In the genomic region with DNA sequence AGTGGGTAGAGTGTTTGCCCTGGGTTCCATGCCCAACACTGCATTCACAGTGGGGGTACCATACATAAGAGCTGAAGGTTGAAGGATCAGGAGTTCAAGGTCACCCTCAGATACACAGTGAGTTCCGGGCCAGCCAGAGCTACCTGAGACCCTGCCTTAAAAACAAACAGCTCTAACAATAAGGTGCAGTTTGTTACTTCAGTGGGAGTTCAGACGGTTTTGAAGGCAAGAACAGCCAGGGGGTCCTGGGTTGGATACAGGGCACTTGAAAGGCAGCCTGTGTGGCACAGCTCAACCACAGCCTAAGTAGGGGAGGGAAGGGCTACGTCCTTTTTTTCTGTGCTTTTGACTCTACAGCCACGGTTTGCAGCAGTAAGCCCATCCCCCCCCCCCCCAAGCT, we compare ENCODE assay signal across 8 mouse cellular contexts. TPM values are rescaled to one million over a fixed set of nuclear protein-coding genes. Genes with fewer than 3 reads are reported as not detected.
DNase-seq lines count a peak whose midpoint lies in the region; ATAC-seq and TF ChIP-seq lines count a peak whose summit lies in the region.
"Had no signal": no experiment of that assay in that cellular context is flagged by ENCODE, and none has a peak within 500 bp of the region (broad histone marks: within the 10 kb centered on the region; RNA-seq: fewer than 3 reads in every experiment).

No protein-coding gene starts in this region.

- no peak for ATAC-seq in kidney, embryonic 15.5 days (replicated peaks; ENCODE audit: low FRiP score)
- no peak for ATAC-seq in liver, embryonic 12.5 days

- peaks cover 54% of the 10 kb centered on the region for H3K4me1 ChIP-seq in kidney, embryonic 15.5 days
- H3K4me1 ChIP-seq in ES-Bruce4 (ENCODE audit: control insufficient read depth, insufficient read depth, low read length): peaks cover 3% of the 10 kb centered on the region
- peaks cover 66% of the 10 kb centered on the region for H3K4me1 ChIP-seq in embryonic facial prominence, embryonic 10.5 days
- H3K4me1 ChIP-seq in liver, embryonic 12.5 days: peaks cover 75% of the 10 kb centered on the region

- no peak overlapping the region for H3K9ac ChIP-seq in kidney, embryonic 15.5 days
- peak overlapping the region; percentile 78; the same call in 1 of the 2 replicates for H3K9ac ChIP-seq in ES-Bruce4 (ENCODE audit: low read depth, poor library complexity, severe bottlenecking)
- peak overlapping the region; percentile 31 for H3K9ac ChIP-seq in liver, embryonic 12.5 days

- peak overlapping the region; percentile 67 for H3K4me3 ChIP-seq in kidney, embryonic 15.5 days (replicated peaks)
- peak overlapping the region; percentile 54 for H3K4me3 ChIP-seq in ES-Bruce4 (ENCODE audit: low read depth, low read length)
- peak overlapping the region; percentile 71 for H3K4me3 ChIP-seq in embryonic facial prominence, embryonic 10.5 days
- peak overlapping the region; percentile 70 for H3K4me3 ChIP-seq in liver, embryonic 12.5 days

- peak overlapping the region; percentile 73 for H3K27ac ChIP-seq in kidney, embryonic 15.5 days
- H3K27ac ChIP-seq in ES-Bruce4 (ENCODE audit: insufficient read depth, low read length): peak overlapping the region; percentile 70; the same call in 1 of the 2 replicates
- H3K27ac ChIP-seq in embryonic facial prominence, embryonic 10.5 days (replicated peaks): no peak overlapping the region
- H3K27ac ChIP-seq in liver, embryonic 12.5 days: no peak overlapping the region

- H3K27me3 ChIP-seq in kidney, embryonic 15.5 days: no peaks in the 10 kb centered on the region
- no peaks in the 10 kb centered on the region for H3K27me3 ChIP-seq in ES-Bruce4 (ENCODE audit: control insufficient read depth, insufficient read depth, low read length, poor library complexity, severe bottlenecking)
- no peaks in the 10 kb centered on the region for H3K27me3 ChIP-seq in embryonic facial prominence, embryonic 10.5 days (replicated peaks; ENCODE audit: low read depth, poor library complexity, severe bottlenecking)
- no peaks in the 10 kb centered on the region for H3K27me3 ChIP-seq in liver, embryonic 12.5 days (replicated peaks)

- no peaks in the 10 kb centered on the region for H3K36me3 ChIP-seq in kidney, embryonic 15.5 days
- no peaks in the 10 kb centered on the region; the same call in 1 of the 2 replicates for H3K36me3 ChIP-seq in ES-Bruce4 (ENCODE audit: control insufficient read depth, insufficient read depth, low read length, poor library complexity, severe bottlenecking)
- no peaks in the 10 kb centered on the region for H3K36me3 ChIP-seq in embryonic facial prominence, embryonic 10.5 days (replicated peaks)
- peaks cover 20% of the 10 kb centered on the region for H3K36me3 ChIP-seq in liver, embryonic 12.5 days

- no peak for TF ChIP-seq CTCF in ES-Bruce4 (IDR thresholded peaks at IDR 0.05; ENCODE audit: low read depth, low read length)

- H3K9me3 ChIP-seq in kidney, embryonic 15.5 days (replicated peaks): no peaks in the 10 kb centered on the region
- no peaks in the 10 kb centered on the region for H3K9me3 ChIP-seq in ES-Bruce4 (replicated peaks; ENCODE audit: control insufficient read depth, insufficient read depth, low read length, poor library complexity, severe bottlenecking)
- no peaks in the 10 kb centered on the region for H3K9me3 ChIP-seq in embryonic facial prominence, embryonic 10.5 days
- H3K9me3 ChIP-seq in liver, embryonic 12.5 days (replicated peaks): no peaks in the 10 kb centered on the region

- WGBS in kidney, embryonic 15.5 days: 28% methylated on average over 4 of the region's 4 CpGs
- WGBS in embryonic facial prominence, embryonic 10.5 days: 8% methylated on average over 4 of the region's 4 CpGs
- WGBS in liver, embryonic 12.5 days (ENCODE audit: insufficient replicate concordance): 24% methylated on average over 4 of the region's 4 CpGs

- H3K4me2 ChIP-seq in kidney, embryonic 15.5 days: peak overlapping the region; percentile 91
- peak overlapping the region; percentile 91 for H3K4me2 ChIP-seq in liver, embryonic 12.5 days

- TF ChIP-seq EP300 in ES-Bruce4 (IDR thresholded peaks at IDR 0.05; ENCODE audit: insufficient read depth, low read depth, low read length): peak; percentile 92

- no peak for TF ChIP-seq POLR2A in ES-Bruce4 (IDR thresholded peaks at IDR 0.05; ENCODE audit: insufficient read depth, low read length)

- DNase-seq in kidney, adult 11 months: no peak
- peak; percentile 29 for DNase-seq in embryonic facial prominence, embryonic 10.5 days (ENCODE audit: low spot score)
- no peak for DNase-seq in layer of hippocampus, adult 11-12 months (ENCODE audit: low spot score)
- DNase-seq in left cerebral cortex, adult 18-20 months (ENCODE audit: low spot score in 2 of 2): no peak
- DNase-seq: spleen, adult 18-20 months had no signal

RNA-seq across cellular contexts. Expression of gene Kcnk5, which starts 3.0 kb away (rescaled TPM):
- polyA plus RNA-seq in kidney, embryonic 15.5 days (2015; fragmentation: Nextera tagmentation; extraction: Ambion mirVana): 15.8 and 17.3 TPM in 2 replicates
- 15.8 and 21.5 TPM in 2 replicates for polyA plus RNA-seq in ES-Bruce4 (2011; ENCODE audit: insufficient read depth, insufficient read length, low read depth, missing spikeins)
- 9.3 and 10.7 TPM in 2 replicates for polyA plus RNA-seq in embryonic facial prominence, embryonic 10.5 days (2016; fragmentation: Nextera tagmentation; extraction: Ambion mirVana)
- polyA plus RNA-seq in liver, embryonic 12.5 days (2016; fragmentation: Nextera tagmentation; extraction: Ambion mirVana): 8.6 and 8.9 TPM in 2 replicates
- under 1 TPM; 0.21 to 0.37 TPM for total RNA-seq in left cerebral cortex, adult 18-20 months (2021)

RNA-seq across cellular contexts. Expression of gene Saysd1, which starts 40.3 kb away (rescaled TPM):
- polyA plus RNA-seq in kidney, embryonic 15.5 days (2015; fragmentation: Nextera tagmentation; extraction: Ambion mirVana): 11.1 and 12.3 TPM in 2 replicates
- 3.5 and 5.8 TPM in 2 replicates for polyA plus RNA-seq in ES-Bruce4 (2011; ENCODE audit: insufficient read depth, insufficient read length, low read depth, missing spikeins)
- polyA plus RNA-seq in embryonic facial prominence, embryonic 10.5 days (2016; fragmentation: Nextera tagmentation; extraction: Ambion mirVana): 9.2 and 11.1 TPM in 2 replicates
- 4.5 and 4.8 TPM in 2 replicates for polyA plus RNA-seq in liver, embryonic 12.5 days (2016; fragmentation: Nextera tagmentation; extraction: Ambion mirVana)
- total RNA-seq in left cerebral cortex, adult 18-20 months (2021): 1 to 10 TPM; 4.1 to 4.3 TPM

Comparison
In these comparisons a context has a peak if more than half of its experiments do, and no peak if none do; other contexts are left out.
1. H3K27ac ChIP-seq: peak in kidney, embryonic 15.5 days (single experiment) and ES-Bruce4 (single experiment); none in embryonic facial prominence, embryonic 10.5 days (single experiment) and liver, embryonic 12.5 days (single experiment).
2. Peak in every context shown above with its lines, with median percentiles within 50 percentile points of each other: H3K4me3 ChIP-seq.